Mouse (Mus musculus): ENCODE measurements at regions not wholly inside any gene's neighbourhood (a gene's known extent, or its start where the extent isn't known, plus 50 kb on each side); places are given as distances from the start of the nearest gene placed in this dataset.

DNA sequence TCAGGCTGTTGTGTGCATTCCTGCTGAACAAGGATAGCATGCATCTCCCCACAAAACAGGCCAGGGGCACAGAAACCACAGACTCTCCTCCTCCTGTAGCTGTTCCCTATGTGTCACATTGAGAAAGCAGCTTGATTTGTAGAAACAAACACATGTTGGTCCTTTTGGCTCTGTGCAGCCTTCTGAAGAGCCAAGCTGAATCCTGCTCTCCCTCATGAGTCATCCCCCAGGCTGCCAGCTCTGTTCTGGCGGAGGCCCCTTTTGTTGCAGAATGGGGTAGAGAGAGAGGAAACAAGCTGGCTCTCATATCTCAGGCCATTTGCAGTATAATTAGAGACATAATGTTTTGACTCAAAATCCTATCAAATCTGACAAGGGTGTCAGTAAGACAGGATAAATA, 383.4 kb upstream of the Prkcq start:
- no peak overlapping the region for H3K4me2 ChIP-seq (ENCODE audit: low read length)
- H3K27me3 ChIP-seq (ENCODE audit: insufficient read depth, low read length), result no peaks in the 10 kb centered on the region
- no peaks in the 10 kb centered on the region for H3K36me3 ChIP-seq (ENCODE audit: insufficient read depth, low read length)
- no peak overlapping the region for H3K27ac ChIP-seq
- 40% methylated on average over 1 of the region's 1 CpGs for WGBS
- DNase-seq (ENCODE audit: low spot score) (peak; percentile 5), ATAC-seq (replicated peaks; ENCODE audit: low FRiP score, low read depth) (no peak)
- no peak for TF ChIP-seq CTCF (IDR thresholded peaks at IDR 0.05; ENCODE audit: low read depth)
- H3K9me3 ChIP-seq (replicated peaks; ENCODE audit: low read length), result no peaks in the 10 kb centered on the region
- H3K9ac ChIP-seq (ENCODE audit: low read depth, low read length), result no peak overlapping the region
- no peak overlapping the region for H3K4me3 ChIP-seq (replicated peaks; ENCODE audit: low read depth, low read length)
- no peaks in the 10 kb centered on the region for H3K4me1 ChIP-seq (replicated peaks; ENCODE audit: insufficient read depth, low read length)

DNA sequence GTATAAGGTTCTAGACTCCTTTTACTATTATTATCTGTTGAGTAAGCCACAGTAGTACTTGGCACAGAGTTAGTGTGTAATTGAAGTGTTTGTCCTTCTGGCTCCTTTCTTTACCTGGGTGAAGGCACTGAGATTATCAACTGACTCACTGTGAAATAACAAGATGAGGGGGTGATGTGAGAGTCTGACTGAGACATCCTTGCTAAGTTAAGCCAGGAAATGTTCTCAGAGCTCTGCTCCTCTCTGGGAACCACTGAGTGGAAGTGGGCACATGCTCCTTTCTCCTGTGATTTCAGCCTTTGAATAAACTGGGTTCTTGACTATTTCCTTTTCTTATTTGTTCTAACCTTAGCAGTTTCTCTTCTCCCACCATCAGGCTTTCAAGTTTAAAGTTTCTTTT, 380.7 kb upstream of the Prkcq start:
- Histone ChIP-seq H3K4me2 (ENCODE audit: low read length) (no peak overlapping the region), H3K4me3 (replicated peaks; ENCODE audit: low read depth, low read length) (no peak overlapping the region), H3K27ac (no peak overlapping the region), H3K27me3 (ENCODE audit: insufficient read depth, low read length) (no peaks in the 10 kb centered on the region), H3K36me3 (ENCODE audit: insufficient read depth, low read length) (no peaks in the 10 kb centered on the region), H3K4me1 (replicated peaks; ENCODE audit: insufficient read depth, low read length) (no peaks in the 10 kb centered on the region), H3K9ac (ENCODE audit: low read depth, low read length) (no peak overlapping the region), H3K9me3 (replicated peaks; ENCODE audit: low read length) (no peaks in the 10 kb centered on the region)
- TF ChIP-seq CTCF (IDR thresholded peaks at IDR 0.05; ENCODE audit: low read depth), result no peak
- DNase-seq (ENCODE audit: low spot score) (no peak), ATAC-seq (replicated peaks; ENCODE audit: low FRiP score, low read depth) (no peak)

DNA sequence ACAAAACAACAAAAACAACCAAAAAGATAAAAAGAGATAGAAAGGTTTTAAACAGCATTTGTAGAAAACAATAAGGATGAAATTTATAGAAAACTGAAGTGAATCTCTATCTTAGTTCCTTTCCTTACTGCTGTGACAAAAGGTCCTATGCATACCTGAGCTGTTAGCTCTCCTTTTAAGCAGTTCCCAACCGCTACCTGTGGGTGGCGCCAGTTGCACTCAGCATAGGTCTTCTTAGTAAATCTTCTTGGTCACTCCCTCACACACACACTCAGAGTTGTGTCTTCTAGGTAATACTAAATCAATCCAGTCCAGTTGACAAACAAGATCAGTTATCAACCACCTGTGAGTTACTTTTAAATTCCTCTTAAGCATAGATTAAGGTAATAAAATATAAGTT, 355.5 kb upstream of the Prkcq start:
- Histone ChIP-seq H3K4me3 (replicated peaks; ENCODE audit: low read depth, low read length) (no peak overlapping the region), H3K36me3 (ENCODE audit: insufficient read depth, low read length) (no peaks in the 10 kb centered on the region), H3K27ac (no peak overlapping the region), H3K9me3 (replicated peaks; ENCODE audit: low read length) (no peaks in the 10 kb centered on the region), H3K9ac (ENCODE audit: low read depth, low read length) (no peak overlapping the region), H3K4me2 (ENCODE audit: low read length) (no peak overlapping the region), H3K4me1 (replicated peaks; ENCODE audit: insufficient read depth, low read length) (no peaks in the 10 kb centered on the region), H3K27me3 (ENCODE audit: insufficient read depth, low read length) (no peaks in the 10 kb centered on the region)
- no peak for DNase-seq (ENCODE audit: low spot score)
- 40% methylated on average over 2 of the region's 2 CpGs for WGBS
- no peak for ATAC-seq (replicated peaks; ENCODE audit: low FRiP score, low read depth)
- peak; percentile 36; the same call in 1 of the 2 replicates for TF ChIP-seq CTCF (IDR thresholded peaks at IDR 0.05; ENCODE audit: low read depth)

DNA sequence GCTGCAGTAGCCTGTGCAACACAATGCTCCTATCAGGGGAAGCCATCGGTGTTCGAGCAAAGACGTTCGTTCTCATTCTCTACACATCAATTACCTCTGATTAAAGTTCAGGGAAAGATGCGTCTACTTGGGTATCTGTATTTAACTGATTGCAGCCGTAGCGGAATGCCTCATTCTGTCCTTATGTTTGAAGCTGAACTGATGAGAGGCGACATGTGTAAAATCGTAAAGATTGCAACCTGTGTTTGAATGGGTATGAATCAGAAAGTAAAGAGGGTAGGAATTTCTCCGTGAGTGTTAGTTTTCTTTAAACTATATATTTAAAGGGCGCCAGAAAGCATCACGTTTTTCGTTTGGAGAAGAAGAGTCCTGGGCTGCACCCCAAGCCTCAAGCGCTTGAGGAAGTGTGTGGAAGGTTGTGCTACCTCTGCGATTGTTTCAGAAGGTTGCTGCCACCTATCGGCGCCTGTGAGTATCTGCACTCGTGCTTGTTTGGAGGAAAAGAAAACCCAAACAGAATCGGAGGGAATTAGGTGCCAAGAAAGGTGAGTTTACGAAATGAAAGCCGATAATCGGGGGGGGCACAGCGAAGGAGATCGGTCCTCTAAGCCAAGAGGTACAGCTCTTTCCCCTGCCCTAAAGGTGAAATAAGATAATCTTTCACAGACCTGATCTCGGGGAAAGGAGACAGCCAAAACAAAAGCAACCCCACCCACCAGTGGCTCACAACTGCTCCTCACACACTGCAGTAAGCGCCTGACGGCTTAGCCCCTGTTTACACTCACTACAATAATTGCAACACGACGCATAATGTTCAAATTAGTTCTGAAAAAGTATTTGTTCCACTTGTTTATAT, 346.4 kb upstream of the Prkcq start:
- Histone ChIP-seq H3K9me3 (replicated peaks; ENCODE audit: low read length) (no peaks in the 10 kb centered on the region), H3K36me3 (ENCODE audit: insufficient read depth, low read length) (no peaks in the 10 kb centered on the region), H3K9ac (ENCODE audit: low read depth, low read length) (peak overlapping the region; percentile 53), H3K4me3 (replicated peaks; ENCODE audit: low read depth, low read length) (peak overlapping the region; percentile 47), H3K4me1 (replicated peaks; ENCODE audit: insufficient read depth, low read length) (no peaks in the 10 kb centered on the region), H3K4me2 (ENCODE audit: low read length) (peak overlapping the region; percentile 71), H3K27ac (no peak overlapping the region), H3K27me3 (ENCODE audit: insufficient read depth, low read length) (no peaks in the 10 kb centered on the region)
- peak; percentile 91 for DNase-seq (ENCODE audit: low spot score)
- ATAC-seq (replicated peaks; ENCODE audit: low FRiP score, low read depth), result 0 out of 2 replicates have a peak, but pooled peaks have one; percentile 40
- peak; percentile 86 for TF ChIP-seq CTCF (IDR thresholded peaks at IDR 0.05; ENCODE audit: low read depth)
- 28% methylated on average over 29 of the region's 29 CpGs for WGBS

DNA sequence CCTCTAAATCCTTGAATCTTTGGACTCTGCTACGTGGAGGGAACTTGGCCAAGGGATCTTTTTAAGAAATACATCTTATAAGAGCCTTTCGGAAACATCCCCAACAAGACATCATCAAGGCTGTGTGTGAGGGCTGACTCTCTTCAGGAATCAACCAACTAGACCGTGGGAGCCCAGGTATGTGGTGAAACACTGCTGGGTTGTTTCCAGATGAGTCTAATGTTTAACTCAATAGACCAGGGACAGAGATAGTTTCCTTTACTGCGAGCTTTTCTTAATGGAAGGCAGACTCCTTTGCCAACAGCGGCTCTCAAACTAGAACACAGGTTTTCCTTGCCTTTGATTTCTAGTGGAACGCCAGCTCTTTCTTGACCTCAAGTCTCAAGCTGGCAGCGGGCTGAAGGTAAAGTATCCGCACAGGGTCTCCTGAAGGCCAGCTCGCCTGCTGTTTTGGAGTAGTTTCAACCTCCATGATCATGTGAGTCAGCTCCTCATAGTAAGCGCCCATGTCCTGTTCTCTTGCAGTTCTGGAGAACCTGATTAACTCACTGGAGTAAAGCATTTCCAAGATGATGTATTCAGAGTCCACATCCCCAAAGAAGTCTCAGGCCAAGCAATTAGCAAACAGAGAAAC, 345.7 kb upstream of the Prkcq start:
- H3K9me3 ChIP-seq (replicated peaks; ENCODE audit: low read length), result no peaks in the 10 kb centered on the region
- peak; percentile 16 for DNase-seq (ENCODE audit: low spot score)
- no peak for TF ChIP-seq CTCF (IDR thresholded peaks at IDR 0.05; ENCODE audit: low read depth)
- 73% methylated on average over 10 of the region's 10 CpGs for WGBS
- H3K36me3 ChIP-seq (ENCODE audit: insufficient read depth, low read length), result no peaks in the 10 kb centered on the region
- peak overlapping the region; percentile 71 for H3K4me2 ChIP-seq (ENCODE audit: low read length)
- no peak for ATAC-seq (replicated peaks; ENCODE audit: low FRiP score, low read depth)
- H3K27me3 ChIP-seq (ENCODE audit: insufficient read depth, low read length), result no peaks in the 10 kb centered on the region
- H3K4me3 ChIP-seq (replicated peaks; ENCODE audit: low read depth, low read length), result peak overlapping the region; percentile 47; the same call in 1 of the 2 replicates
- no peaks in the 10 kb centered on the region for H3K4me1 ChIP-seq (replicated peaks; ENCODE audit: insufficient read depth, low read length)
- H3K27ac ChIP-seq, result no peak overlapping the region
- H3K9ac ChIP-seq (ENCODE audit: low read depth, low read length), result no peak overlapping the region

DNA sequence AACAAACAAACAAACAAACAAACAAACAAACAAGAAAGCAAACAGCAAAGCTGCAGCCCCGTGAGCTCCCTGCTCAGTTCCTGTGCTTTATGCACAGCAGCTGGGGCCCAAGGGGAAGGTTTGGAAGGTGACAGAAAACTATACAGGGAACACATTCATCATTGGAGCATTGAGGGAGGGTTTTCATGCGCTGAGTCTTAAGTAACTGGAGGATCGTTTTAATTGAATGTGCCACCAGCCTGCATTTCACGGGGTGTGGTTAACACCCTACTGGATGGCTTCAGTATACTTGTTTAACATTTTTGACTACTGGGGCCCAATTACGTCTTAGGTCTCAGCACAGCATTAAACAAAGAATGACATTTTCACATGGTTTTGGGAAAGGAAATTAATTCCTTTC, 331.9 kb upstream of the Prkcq start:
- 44% methylated on average over 5 of the region's 5 CpGs for WGBS
- Histone ChIP-seq H3K4me2 (ENCODE audit: low read length) (no peak overlapping the region), H3K27ac (no peak overlapping the region), H3K27me3 (ENCODE audit: insufficient read depth, low read length) (no peaks in the 10 kb centered on the region), H3K9me3 (replicated peaks; ENCODE audit: low read length) (no peaks in the 10 kb centered on the region), H3K9ac (ENCODE audit: low read depth, low read length) (no peak overlapping the region), H3K36me3 (ENCODE audit: insufficient read depth, low read length) (no peaks in the 10 kb centered on the region), H3K4me3 (replicated peaks; ENCODE audit: low read depth, low read length) (no peak overlapping the region), H3K4me1 (replicated peaks; ENCODE audit: insufficient read depth, low read length) (no peaks in the 10 kb centered on the region)
- ATAC-seq (replicated peaks; ENCODE audit: low FRiP score, low read depth), result no peak
- peak; percentile 11 for DNase-seq (ENCODE audit: low spot score)
- TF ChIP-seq CTCF (IDR thresholded peaks at IDR 0.05; ENCODE audit: low read depth), result no peak
